Mouse (Mus musculus) ES-Bruce4 (cell line): ENCODE data around the gene Ccdc155.

Experiments used
- CTCF ChIP-seq: IDR thresholded peaks from one replicate; pipeline ENCODE4 v1.8.1; 2011; ENCODE audit warnings: low read depth, low read length
- EP300 ChIP-seq: IDR thresholded peaks from 2 replicates; pipeline ENCODE4 v1.6.1; 2011; ENCODE audit warnings: low read depth, low read length; ENCODE audit not compliant: insufficient read depth
- POLR2A ChIP-seq: IDR thresholded peaks from one replicate; pipeline ENCODE4 v1.8.1; 2011; ENCODE audit warnings: low read length; ENCODE audit not compliant: insufficient read depth

DNA sequence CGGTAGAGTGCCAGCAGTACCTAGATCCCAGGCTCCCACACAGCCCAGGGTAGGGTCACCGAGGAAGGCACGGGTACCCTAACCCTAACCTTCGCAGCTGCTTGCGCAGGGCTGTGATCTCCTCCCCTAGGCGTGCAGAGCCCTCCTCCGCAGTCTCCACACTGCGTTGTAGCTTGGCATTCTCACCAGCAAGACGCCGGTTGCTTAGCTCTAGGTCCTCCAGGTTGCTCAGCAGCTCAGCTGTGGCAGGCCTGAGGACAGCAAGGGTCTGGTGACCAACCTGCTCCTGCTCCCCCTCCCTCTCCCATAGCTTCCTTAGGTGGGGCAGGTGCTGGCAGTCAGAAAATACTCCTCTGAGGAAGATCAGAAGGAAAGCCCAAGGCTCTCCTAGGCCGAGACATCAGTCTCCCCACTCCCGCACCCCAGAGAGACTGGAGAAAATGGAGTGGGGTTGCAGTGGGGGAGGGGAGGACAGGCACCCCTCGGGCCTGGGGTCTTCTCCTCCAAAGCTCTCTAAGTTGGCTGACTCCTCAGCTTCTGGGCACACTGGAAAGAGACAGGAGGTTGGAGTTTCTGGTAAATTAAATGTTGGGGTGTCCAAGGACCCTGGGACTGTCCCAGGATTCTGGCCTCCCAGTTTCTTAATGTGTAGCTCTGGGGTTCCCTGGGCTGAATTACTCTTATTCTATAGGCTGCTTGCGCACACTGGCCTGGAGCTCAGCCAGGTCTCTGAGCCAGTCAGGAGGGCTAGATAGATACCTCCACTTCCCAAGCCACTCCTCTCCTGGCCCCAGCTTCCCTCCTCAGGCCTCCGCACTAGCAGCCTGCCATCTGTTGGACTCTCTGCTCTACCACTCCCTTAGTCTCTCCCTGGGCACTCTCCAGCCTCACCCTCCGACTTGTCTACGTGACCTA is 10.6 kb downstream of the Ccdc155 start:
- TF ChIP-seq EP300 (no peak), POLR2A (no peak), CTCF (no peak)
